Mouse (Mus musculus): ENCODE results near the gene Kat2b.

DNA sequence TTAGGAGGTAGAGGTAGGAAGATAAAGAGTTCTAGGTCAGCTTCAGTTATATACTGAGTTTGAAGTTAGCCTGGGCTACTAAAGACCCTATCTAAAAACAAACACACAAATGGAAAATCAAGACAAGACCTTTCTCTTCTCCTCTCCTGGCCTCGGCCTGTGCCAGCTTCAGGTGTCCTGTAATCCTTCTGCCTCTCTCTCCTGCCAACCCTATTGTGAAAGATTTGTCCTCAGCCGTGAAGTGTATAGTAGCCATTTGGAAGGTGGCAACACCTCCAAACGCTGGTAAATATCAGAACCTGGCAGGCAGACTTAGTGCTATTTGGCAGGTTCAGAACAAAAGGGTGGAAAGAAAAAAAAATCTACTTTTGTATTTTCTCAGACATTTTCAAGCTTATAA, 13.6 kb downstream of the Kat2b start:
- no peak for TF ChIP-seq CTCF (IDR thresholded peaks at IDR 0.05; ENCODE audit: low read depth)
- no peak for TF ChIP-seq EP300 (IDR thresholded peaks at IDR 0.05; ENCODE audit: low read depth)
